In genomic region chr5:31750231-31750925, GRCm38 (mm10) we compare ENCODE assay signal across 14 mouse cellular contexts. TPM values are rescaled to one million over a fixed set of nuclear protein-coding genes. Genes with fewer than 3 reads are reported as not detected.
DNase-seq lines count a peak whose midpoint lies in the region; ATAC-seq and TF ChIP-seq lines count a peak whose summit lies in the region.
"Had no signal": no experiment of that assay in that cellular context is flagged by ENCODE, and none has a peak within 500 bp of the region (broad histone marks: within the 10 kb centered on the region; RNA-seq: fewer than 3 reads in every experiment).

No protein-coding gene starts in this region.

- TF ChIP-seq POLR2A in myocyte (IDR thresholded peaks at IDR 0.05; ENCODE audit: insufficient read length, low read depth) = no peak

- no peak overlapping the region for H3ac ChIP-seq in myocyte (ENCODE audit: control insufficient read depth, insufficient read length)

- H3K36me3 ChIP-seq in myocyte (ENCODE audit: control insufficient read depth, insufficient read depth) = no peaks in the 10 kb centered on the region
- H3K36me3 ChIP-seq: heart, embryonic 15.5 days; neural tube, embryonic 12.5 days had no signal

- H3K27me3 ChIP-seq in myocyte (ENCODE audit: control insufficient read depth, insufficient read depth, insufficient read length) = no peaks in the 10 kb centered on the region
- H3K27me3 ChIP-seq: heart, embryonic 15.5 days; neural tube, embryonic 12.5 days had no signal

- peak; percentile 86 for ATAC-seq in frontal cortex, adult (ENCODE audit: low TSS enrichment)

- no peak overlapping the region for H3K4me3 ChIP-seq in myocyte
- H3K4me3 ChIP-seq: heart, embryonic 15.5 days; neural tube, embryonic 12.5 days had no signal

- H3K79me2 ChIP-seq in myocyte (ENCODE audit: control insufficient read depth, insufficient read depth) = peaks cover 7% of the 10 kb centered on the region

- peak overlapping the region; percentile 43 for H3K4me2 ChIP-seq in myocyte (ENCODE audit: low read depth)
- H3K4me2 ChIP-seq: heart, embryonic 15.5 days; hindbrain, embryonic 14.5 days; midbrain, embryonic 11.5 days; neural tube, embryonic 12.5 days had no signal

- DNase-seq in 3134 (ENCODE audit: extremely low read depth, insufficient read length, low spot score) (peak; percentile 19), liver (no peak)
- peak; percentile 13 to 26 for DNase-seq in layer of hippocampus, postnatal 10 days (ENCODE audit: low spot score in 2 of 2)
- DNase-seq in thymus, adult 18-20 months = no peak
- no peak for DNase-seq in cerebellum, postnatal 14 days
- no peak for DNase-seq in adrenal gland, adult 8-10 months
- DNase-seq: gastrocnemius, postnatal 36 days; kidney, adult 2 months had no signal

TF ChIP-seq in myocyte, 11 proteins besides CTCF, POLR2A, EP300 and RAD21:
- no peak for TF ChIP-seq TCF3 (IDR thresholded peaks at IDR 0.05; ENCODE audit: insufficient read length, low read depth)

RNA-seq across cellular contexts. Expression of gene Babam2, which starts 52.9 kb away (rescaled TPM):
- total RNA-seq in layer of hippocampus, postnatal 10 days (2021) = 10 to 100 TPM; 39.5 to 41.2 TPM
- polyA plus RNA-seq in myocyte (2012; fragmentation: generic; extraction: Trizol) = 77.2 TPM
- 100 to 1,000 TPM; 109 to 127 (median 118) TPM for total RNA-seq in adrenal gland, adult 8-10 months (2022)

RNA-seq across cellular contexts. Expression of gene Rbks, which starts 53.0 kb away (rescaled TPM):
- total RNA-seq in layer of hippocampus, postnatal 10 days (2021) = 1 to 10 TPM; 2.7 TPM
- 2.0 TPM for polyA plus RNA-seq in myocyte (2012; fragmentation: generic; extraction: Trizol)
- total RNA-seq in adrenal gland, adult 8-10 months (2022) = 10 to 100 TPM in 3 of 4 experiments, 1 to 10 TPM in 1; 8.9 to 14.8 (median 10.5) TPM

Comparison
In these comparisons a context has a peak if more than half of its experiments do, and no peak if none do; other contexts are left out.
1. DNase-seq: peak in 3134 (single experiment) and layer of hippocampus, postnatal 10 days (2 of 2); none in thymus, adult 18-20 months (0 of 2), liver (single experiment), cerebellum, postnatal 14 days (0 of 2) and adrenal gland, adult 8-10 months (single experiment).